Mouse (Mus musculus) kidney, adult 18-20 months (tissue): ENCODE results near the gene Tex48.

Experiments used
- DNase-seq: peaks from one replicate; pipeline ENCODE4 v3.0.0; 2021

Gene Tex48

DNA sequence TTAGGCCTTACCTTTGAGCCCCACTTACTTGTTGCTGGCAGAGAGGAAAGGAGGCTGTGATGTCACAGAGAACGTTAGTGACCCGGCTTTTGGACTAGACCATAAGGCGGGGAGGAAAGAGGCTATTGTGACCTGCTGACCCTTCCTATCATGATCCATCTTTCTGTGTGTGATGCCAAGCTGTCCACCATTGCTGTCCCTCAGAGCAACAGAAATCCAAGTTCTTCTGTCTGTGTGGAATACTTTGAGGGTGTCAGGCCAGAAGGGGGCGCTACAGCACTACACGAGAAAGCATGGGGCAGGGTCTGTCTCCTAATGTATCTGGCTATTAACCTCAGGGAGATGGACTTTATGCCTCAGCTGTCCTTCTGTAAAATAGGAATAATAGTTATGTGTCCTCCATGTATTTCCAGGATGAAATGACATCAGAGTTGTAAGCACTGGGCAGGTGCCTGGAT is at the start of gene Tex48:
Gene Tex48, minus strand, starts transcription at position 51 of the 458 bp plus-strand sequence.
- DNase-seq: no peak

DNA sequence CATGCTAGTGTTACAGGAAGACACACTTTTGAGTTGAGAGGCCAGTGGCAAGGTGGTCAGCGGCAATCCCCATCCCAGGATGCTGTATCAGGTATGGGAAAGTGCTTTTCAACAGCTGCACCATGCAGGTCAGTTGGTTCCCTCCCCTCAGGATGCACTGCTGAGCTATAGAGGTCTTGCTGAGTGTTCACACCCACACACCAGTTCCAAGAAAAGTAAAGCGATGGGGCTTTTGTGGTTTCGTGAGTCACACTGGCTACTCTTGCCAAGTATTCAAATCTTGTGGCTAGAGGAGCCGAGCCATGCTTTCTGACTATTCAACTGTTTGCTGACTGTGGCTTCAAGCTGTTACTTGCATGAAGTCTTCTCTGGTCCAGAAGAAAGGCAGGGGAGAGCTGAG is 46.0 kb upstream of the Tex48 start:
- no peak for DNase-seq

DNA sequence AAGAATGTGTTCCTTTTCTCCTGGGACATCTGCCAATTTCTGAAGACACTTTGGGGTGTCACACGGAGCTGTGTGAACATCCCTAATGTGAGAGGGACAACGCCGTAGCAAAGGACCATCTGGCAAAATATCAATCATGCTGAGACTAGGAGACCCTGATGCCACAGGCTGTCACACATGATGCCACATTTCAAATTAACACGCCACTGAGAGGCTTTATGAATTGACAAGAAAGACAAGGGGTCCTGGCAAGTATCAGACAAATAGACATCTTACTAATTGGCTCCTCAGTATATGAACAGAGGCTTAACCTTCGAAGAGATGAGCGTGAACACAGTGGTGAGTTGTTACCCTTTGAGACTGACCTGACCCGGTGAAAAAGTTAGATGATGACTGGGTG is 43.5 kb upstream of the Tex48 start:
- no peak for DNase-seq

DNA sequence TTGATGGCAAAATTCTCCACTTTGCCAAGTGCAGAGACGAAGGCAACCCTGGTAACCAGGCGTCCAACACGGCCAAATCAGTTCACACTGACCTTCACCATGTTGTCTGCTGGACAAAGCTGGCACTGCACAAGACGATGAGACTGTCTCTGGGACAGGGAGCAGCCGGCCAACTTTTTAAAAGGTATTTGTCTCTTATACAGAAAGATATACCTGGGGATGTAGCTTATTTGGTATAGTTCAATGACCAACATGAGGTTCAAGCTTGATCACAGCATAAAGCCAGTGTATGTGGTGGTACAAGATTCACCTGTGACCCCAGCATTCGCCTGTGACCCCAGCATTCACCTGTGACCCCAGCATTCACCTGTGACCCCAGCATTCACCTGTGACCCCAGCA is 41.1 kb upstream of the Tex48 start, which contains the start of gene Gm11214:
Gene Gm11214, minus strand, starts transcription at position 101 of the 400 bp plus-strand sequence.
- DNase-seq: no peak

DNA sequence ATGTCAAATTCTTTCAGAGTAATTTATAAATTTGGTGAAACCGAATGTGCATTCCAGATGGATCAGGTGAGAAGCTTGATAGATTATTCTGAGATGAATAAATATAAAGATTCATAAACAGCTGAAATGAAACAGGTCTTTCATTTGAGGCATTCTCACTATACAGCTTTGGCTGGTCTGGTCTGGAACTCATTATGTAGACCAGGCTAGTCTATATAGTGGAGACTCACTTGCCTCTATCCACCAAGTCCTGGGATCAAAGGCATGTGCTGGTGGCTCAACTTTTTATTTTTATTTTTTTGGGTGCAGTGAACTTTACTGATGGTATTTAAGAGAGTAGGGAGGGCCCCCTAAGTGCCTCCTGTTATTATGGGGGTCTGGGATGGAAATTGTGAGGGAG is 39.6 kb upstream of the Tex48 start:
- DNase-seq: no peak

DNA sequence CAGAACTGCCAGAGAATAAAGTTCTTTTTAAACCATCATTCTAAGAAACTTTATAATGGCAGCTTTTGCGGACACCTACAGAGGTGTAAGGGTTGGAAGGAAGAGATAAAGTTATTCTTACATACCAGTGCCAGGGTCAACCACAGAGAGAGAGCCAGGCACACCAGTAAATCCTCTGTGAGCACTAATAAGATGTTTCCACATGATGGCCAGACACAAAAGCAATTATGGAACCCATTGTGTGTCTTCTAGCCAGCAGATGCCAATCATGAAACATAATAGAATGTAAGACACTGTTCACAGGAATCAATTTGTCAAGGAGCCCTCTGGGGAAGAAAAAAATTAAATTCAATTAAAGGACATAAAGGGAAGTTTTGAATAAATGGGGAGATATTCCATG is 39.2 kb upstream of the Tex48 start:
- DNase-seq: no peak

DNA sequence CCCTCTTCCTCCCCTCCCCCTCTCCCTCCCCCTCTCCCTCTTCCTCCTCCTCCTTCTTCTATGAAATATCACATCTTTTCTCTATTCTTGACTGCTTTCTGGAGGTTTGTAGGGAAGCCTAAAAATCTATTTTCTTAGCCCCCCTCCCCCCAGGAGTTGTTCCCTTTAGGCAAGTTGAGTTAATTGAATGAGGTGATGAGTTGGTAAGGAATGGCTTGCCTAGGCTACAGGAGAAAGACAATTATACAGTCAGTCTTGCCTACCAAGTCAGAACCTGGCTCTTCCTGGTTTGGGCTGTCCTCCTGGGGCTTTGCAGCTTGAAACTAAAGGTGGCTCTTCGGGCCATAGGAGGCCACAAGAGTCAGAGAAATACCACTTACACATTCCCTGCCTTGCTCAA is 37.5 kb upstream of the Tex48 start:
- no peak for DNase-seq

DNA sequence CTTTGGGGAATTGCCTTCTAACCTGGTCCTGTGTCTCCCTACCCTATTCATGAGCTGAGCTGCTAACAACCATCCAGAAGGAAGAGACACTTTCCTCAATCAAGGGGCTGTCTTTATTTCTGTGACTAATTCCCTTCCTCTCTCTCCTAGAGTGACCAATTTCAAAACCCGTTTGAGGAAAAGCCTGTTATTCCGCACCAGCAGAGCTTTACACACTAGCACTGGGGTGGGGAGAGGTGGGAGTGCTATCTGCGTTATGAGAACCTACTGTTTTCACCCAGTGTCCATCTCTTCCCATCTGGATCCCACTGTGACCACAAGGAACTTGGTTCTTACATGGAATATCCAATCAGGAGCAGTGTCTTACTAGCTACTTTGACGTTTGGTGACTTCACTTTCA is 36.9 kb upstream of the Tex48 start:
- no peak for DNase-seq

DNA sequence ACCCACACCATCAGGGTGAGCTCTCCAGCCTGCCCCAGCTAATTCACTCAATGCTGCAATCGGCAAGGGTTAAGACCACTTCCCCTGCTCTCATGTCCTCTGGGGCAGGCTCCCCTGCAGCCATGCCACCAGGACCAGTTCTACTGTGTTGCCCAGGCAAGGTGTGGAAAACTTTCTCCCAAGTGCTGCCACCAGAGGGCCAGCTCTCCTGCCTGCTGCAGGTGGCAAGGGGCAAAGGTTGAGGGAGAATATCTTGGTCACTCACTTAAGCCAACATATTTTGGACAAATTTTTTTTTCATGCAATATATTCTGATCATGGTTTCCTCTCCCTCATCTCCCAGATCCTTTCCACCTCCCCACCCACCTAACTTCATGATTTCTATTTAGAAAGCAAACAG is 32.2 kb upstream of the Tex48 start:
- peak; percentile 36 for DNase-seq

DNA sequence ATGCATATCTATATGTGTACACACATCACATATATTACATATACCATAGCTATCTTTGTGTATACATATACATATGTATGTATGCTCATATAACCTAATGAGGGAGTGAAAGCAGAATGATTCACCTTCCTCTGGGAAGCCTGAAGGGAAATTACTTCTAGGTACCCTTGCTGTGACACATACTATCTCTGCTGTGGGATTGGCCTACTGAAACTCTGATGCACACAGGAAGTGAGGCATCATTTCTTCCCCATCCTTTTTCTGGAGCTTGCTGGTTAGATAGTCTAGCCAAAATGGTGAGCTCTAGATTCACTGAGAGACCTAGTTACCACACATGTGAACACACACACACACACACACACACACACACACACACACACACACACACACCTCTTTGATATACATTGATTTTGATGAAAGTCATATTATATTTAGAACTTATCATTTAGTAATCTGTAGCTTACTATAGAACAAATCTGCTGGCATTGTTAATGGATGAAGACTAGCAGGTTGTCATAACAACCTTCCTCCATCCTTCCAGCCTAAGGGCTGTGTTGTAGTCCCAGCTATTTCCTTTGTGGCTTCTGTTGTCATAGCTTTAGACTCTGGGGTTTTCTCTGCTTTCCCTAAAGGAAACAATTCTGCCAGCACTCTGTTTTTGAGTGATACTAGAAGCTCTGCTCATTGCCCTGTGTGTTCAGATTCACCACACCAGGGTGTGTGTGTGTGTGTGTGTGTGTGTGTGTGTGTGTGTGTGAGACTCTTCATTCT is 21.9 kb upstream of the Tex48 start:
- no peak for DNase-seq

DNA sequence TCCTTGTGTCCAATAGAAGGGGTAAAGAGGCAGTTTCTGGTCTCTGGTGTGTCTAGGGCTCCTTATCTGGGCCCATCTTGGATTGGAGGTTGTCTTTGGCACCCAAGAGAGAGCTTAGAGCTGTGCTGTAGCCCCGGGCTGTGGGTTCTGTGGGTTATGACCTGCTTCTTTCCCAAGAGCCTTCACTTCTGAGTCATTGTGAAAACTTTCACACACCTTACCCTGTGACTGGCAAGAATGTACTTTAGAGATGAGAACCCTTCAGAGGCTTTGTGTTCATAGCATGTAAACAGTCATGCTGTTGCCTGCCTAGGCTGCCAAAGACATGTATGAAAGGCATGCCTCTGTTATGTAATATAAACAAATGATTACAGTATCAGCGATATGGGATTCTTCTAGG is 17.6 kb upstream of the Tex48 start:
- DNase-seq: no peak

DNA sequence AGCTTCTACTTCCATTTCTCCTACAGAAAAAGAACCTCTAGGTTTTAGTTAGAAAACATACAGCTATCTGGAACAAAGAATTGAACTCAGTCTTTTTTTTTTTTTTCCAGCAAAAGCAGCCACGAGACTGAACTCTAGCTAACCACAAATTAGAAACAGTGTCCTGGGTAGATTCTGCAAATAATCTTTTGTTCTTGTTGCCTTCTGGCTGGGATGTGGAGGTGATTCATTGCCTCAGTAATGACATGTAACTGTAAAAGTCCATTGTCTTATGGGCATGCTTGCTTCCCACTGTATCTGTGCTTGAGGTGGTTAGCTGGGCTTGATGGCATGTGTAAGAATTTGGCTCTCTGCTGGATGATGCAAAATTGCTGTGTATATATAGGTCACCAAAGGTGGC is 16.4 kb upstream of the Tex48 start:
- no peak for DNase-seq

DNA sequence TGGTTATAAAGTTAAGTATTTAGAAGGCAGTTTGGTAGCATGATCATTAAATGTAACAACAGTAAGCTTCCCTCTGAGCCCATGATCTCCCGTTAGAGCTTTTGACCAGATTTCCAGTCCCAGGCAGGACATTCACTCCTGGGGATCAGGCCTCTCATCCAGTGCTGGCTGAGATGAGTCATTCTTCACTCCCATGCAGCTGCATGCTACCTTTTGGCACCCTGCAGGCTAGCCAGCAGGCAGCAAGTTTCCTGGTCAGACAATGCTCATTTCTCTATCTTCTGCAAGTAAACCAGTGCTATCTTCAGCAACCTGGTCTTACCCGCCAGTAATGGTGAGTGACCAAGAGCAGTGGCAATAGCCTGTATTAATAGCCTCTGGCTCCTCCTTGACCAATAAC is 11.0 kb upstream of the Tex48 start:
- DNase-seq: no peak

DNA sequence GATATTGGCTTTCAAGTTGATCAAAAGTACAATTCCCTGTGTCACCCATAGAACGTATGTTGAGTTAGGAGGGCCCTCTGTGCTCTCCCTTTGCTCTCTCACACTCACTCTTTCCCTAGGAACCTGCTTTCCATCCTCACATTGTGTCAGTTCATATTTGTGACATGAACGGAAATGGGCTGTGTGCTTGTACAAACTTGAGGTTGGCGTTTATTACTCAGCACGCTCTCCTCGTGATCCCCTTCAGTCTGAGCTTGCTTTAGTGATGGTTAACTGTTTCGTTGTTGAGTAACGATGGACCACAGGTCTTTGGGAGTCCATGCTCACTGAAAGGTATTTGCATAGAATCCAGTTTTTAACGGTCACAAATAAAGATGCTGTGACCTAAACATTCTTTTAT is 4.9 kb upstream of the Tex48 start:
- no peak for DNase-seq

DNA sequence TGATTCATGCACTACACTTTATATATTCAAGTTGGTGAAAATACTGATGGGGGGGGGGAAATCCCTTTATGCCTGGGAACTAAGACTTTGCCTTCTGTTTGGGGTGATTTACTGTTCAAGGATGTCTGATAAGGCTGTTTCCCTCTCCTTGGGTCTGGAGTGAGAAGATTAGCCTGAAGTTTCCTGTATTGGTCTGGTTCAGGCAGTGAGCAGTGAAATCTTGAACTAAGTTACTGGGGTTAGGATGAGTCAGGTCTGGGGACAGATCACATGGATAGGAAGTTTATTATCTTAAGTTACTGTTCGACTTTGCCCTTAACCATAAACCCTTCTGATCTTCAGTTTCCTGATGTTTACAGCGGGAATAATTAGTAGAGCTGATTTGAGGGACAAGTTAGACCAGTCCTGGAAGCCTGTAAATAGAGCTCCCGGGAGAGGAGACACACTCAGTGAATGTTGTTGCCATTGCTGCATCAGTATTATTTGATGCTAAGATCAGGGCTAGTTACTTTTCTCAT is 3.4 kb upstream of the Tex48 start:
- no peak for DNase-seq

DNA sequence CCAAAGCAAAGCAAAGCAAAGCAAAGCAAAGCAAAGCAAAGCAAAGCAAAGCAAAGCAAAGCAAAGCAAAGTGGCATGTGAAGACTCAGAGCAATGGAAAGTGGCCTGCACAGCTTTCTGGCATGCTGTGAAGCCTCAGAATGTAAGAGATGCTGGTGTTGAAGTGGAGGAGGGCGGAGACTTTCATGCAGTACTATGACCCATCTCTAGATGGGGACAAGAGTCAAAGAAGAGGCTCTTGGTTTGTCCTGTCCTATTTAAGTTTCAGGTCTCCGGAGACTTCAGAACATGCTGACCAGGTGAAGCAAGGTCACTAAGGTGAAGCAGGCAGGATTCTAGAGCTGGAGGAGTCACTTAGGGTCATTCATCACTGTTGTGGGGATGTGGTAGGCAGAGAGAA is 367 bp downstream of the Tex48 start:
- no peak for DNase-seq

DNA sequence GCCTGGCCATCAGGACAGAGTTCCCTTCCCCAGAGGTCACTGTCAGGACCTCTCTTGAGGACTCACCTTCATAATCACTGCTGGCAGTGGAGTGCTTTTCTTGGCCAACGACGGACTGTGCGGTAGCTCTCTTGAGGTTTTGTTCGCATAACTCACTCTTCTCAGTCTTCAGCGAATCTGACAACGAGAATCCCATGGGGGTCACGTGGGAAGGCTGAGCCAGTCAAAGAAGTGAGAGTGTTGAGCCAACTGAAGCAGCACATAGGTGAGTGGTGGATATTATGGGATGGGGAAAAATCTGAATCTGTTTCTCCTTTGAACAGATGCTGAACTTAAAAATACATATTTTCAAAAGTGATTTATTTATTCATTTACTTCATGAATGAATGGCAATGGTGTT is 13.8 kb downstream of the Tex48 start:
- no peak for DNase-seq

DNA sequence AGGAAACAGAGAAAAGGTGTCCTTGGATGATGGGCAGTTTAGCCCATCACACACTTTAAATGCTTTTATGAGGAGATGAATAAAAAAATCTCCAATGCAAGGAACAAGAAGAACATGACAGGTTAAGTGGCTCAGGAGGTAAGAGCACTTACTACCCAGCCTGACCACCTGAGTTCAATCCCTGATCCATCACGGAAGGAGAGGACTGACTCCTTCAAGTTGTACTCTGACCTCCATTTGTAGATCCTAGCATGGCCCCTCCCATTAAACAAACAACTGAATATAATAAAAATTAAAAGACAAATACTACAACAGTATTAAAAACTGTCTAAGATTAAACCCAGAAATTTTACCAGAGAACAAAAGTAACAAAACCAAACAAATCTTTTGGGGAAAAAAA is 16.3 kb downstream of the Tex48 start:
- DNase-seq: no peak

DNA sequence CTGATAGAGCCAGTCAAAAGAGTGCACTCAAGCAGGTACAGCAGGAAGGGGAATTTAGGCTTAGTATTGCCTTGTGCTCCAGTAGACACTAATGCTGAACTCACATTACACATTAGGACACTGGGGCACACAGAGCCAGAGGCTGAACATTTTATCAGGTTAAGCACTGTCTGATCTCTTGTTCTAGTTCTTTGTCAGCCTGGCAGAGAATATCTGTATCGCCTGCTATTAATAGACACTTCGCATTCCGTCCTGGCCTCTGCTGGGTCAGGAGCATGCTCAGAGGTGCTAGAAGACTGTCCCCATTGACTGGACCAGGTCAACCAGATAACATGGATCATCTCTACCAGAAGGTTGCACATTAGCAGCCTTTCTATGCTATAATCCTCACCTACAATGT is 16.7 kb downstream of the Tex48 start:
- no peak for DNase-seq

DNA sequence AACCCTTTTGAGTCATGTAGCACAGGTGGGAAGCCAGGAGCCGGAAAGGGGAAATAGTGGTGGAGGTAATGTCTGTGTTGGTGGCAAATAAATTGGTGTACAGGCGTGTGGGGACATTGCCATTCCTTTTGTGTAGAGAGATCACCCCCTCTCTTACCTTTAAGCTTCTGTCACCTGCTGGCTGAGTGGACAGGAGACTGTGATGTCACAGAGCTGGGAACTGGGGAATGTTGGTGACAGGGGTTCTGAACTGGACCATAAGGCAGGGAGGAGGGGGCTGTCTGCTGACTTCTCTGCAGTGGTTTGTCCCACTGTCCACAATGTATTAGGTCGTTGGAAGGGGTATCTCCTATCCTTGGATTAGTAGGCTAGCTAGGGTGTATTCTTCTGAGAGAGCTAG is 17.3 kb downstream of the Tex48 start, which contains the start of gene Gm11213:
Gene Gm11213, minus strand, starts transcription at position 317 of the 400 bp plus-strand sequence.
- no peak for DNase-seq

DNA sequence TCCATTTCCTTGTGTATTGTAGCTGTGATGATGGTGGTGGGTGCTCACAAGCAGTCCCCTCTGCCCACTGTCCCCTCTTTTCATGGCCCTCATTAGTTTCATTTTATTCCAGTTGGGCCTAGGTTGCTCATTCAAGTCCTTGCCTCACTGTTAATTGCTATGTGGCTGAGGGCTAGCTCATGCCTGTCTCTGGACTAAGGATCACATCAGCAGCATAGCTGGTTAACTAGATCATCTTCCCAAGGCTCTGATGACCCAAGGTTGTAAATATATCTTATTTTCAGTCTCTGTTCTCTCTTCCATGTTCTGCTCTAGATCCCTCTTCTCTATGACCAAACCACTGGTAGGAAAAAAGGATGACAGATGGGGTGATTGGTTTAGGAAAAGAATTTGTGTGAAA is 21.0 kb downstream of the Tex48 start:
- no peak for DNase-seq

DNA sequence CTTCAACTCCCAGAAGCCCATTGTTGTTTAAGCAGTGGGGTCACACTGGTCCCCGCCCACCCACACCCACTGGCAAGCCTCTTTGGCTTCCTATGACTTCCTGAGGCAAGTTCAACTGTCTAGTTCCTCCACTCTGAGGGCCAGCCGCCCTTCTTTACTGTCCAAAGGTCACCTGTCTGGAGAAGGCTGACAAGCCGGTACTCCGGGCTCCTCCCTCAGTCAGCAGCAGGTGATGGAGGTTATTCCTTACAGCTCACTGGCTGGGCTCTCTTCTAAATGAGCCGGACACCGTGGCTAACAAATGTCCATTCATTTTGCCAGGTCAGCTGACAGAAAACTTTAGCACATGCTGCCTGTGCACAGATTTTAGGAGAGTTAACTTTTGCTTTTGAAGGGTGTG is 21.4 kb downstream of the Tex48 start:
- peak; percentile 21 for DNase-seq

DNA sequence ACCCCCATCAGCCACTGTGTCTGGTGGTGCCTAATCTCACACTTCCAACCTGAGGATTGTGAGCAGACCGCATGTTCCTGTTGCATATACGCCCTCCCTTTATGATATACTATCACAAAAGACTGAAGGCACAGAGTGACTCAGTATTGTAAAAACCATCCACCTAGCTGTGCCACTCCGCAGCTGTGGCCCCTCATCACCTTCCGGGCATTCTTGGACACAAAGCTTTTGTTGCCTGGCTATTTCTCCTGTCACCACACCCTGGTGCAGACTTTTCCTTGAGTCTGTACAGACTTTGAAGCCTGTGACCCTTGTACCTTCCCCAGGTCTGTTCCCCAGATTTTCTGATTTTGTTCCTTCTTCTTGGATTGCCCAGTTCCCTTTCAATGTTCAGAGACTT is 26.2 kb downstream of the Tex48 start:
- no peak for DNase-seq

DNA sequence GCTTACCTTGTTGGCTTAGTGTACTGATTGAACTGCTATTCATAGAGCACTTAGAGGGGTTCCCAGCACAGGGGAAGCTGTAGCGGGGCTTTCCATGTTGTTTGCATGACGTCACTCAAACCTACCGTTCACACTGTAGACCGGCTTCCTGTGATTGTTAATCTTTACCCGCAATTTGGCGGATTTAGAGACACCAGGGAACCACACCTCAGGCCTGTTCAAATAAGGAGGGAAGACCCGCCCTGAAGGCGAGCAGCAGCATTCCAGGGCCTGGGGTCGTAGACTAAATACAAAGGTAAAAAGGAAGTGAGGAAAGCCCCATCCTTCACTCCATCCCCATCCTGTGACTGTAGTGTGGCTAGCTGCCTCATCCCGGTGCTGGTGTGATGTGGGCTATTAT is 27.0 kb downstream of the Tex48 start:
- DNase-seq: no peak
